Mouse (Mus musculus) lung, embryonic 15.5 days (tissue): ENCODE results near the gene Ntf5. TPM values are rescaled to one million over a fixed set of nuclear protein-coding genes. Genes with fewer than 3 reads are reported as not detected.
A peak's percentile ranks its signal among the peaks of the same experiment; 100 is the strongest.

Experiments
- ATAC-seq: fragments of 200-750 bp; cut with Nextera tagmentation; 2 replicates; pipeline ENCODE4 v1.8.0; 2017; ENCODE audit warnings: moderate number of reproducible peaks, borderline replicate concordance; ENCODE audit not compliant: low FRiP score, low TSS enrichment; ENCODE audit errors: extremely low read depth
- H3K27ac ChIP-seq: fragments of 300-500 bp; sonication (generic); 2 replicates; pipeline ENCODE4 v1.5.1; 2015; ENCODE audit warnings: moderate library complexity, mild to moderate bottlenecking, inconsistent platforms
- H3K27me3 ChIP-seq: fragments of 300-500 bp; sonication (generic); 2 replicates; pipeline ENCODE4 v1.6.1; 2015; ENCODE audit warnings: inconsistent platforms
- H3K36me3 ChIP-seq: fragments of 300-500 bp; sonication (generic); 2 replicates; pipeline ENCODE4 v1.6.1; 2015; ENCODE audit warnings: inconsistent platforms
- H3K4me1 ChIP-seq: fragments of 300-500 bp; sonication (generic); 2 replicates; pipeline ENCODE4 v1.6.1; 2015; ENCODE audit warnings: inconsistent platforms
- H3K4me2 ChIP-seq: fragments of 300-500 bp; sonication (generic); 2 replicates; pipeline ENCODE4 v1.6.1; 2015; ENCODE audit warnings: inconsistent platforms, mild to moderate bottlenecking, moderate library complexity
- H3K4me3 ChIP-seq: fragments of 300-500 bp; sonication (generic); 2 replicates; pipeline ENCODE4 v1.5.1; 2015; ENCODE audit warnings: mild to moderate bottlenecking, inconsistent platforms
- H3K9ac ChIP-seq: fragments of 300-500 bp; sonication (generic); 2 replicates; pipeline ENCODE4 v1.6.1; 2015; ENCODE audit warnings: inconsistent platforms
- H3K9me3 ChIP-seq: fragments of 300-500 bp; sonication (generic); 2 replicates; pipeline ENCODE4 v1.6.1; 2016; ENCODE audit warnings: inconsistent platforms
- WGBS: fragments of 180-500 bp; shearing (Covaris S2); methylation state at CpG from one replicate; pipeline ENCODE4 v1.1.7; 2015; 5-methylcytosine and 5-hydroxymethylcytosine counted together
- polyA plus RNA-seq: library from polyadenylated mRNA; unstranded; fragments of >200 nt; fragmentation: Nextera tagmentation; extraction: Ambion mirVana; gene quantifications from 2 replicates; pipeline ENCODE4 v1.2.1, GENCODE M21; 2015

Ntf5 gene
- 3.5 TPM in 2 replicates for polyA plus RNA-seq

GRCm38 (mm10) chr7:45413113-45413863, at the start of gene Ntf5:
Ntf5 (plus strand) TSS chr7:45413695.
- H3K27me3 ChIP-seq, result peaks cover 96% of the 10 kb centered on the region
- peaks cover 34% of the 10 kb centered on the region for H3K4me1 ChIP-seq
- H3K4me3 ChIP-seq, result peak within 1 kb of the TSS; percentile 55
- WGBS, result under 1% methylated on average over 44 of the region's 45 CpGs
- H3K9ac ChIP-seq, result peak within 1 kb of the TSS; percentile 48
- no peaks in the 10 kb centered on the region for H3K36me3 ChIP-seq
- ATAC-seq, result peak; percentile 52
- peak within 1 kb of the TSS; percentile 95 for H3K4me2 ChIP-seq
- no peaks in the 10 kb centered on the region for H3K9me3 ChIP-seq
- H3K27ac ChIP-seq, result peak within 1 kb of the TSS; percentile 84

DNA sequence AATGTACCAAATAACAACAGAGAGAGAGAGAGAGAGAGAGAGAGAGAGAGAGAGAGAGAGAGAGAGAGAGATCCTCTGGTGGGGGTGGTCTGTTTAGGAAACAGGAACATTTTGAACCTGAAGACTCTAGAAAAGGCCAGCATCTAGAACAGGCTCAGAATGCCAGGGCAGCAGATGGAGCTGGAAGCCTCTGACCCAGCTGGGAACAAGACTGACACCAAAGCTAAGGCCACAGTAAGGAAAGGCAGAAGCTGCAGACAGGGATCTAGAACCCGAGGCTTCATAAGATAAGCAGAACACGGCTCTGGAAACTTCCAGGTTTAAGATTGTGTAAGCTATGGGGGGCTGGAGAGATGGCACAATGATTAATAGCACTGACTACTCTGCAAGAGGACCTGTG, 49.5 kb upstream of the Ntf5 start:
- 69% methylated on average over 2 of the region's 2 CpGs for WGBS
- peaks cover 39% of the 10 kb centered on the region for H3K4me1 ChIP-seq
- H3K36me3 ChIP-seq, result no peaks in the 10 kb centered on the region
- H3K27ac ChIP-seq, result no peak overlapping the region
- peaks cover 78% of the 10 kb centered on the region for H3K27me3 ChIP-seq
- H3K4me3 ChIP-seq, result no peak overlapping the region
- H3K9ac ChIP-seq, result no peak overlapping the region
- ATAC-seq, result no peak
- no peaks in the 10 kb centered on the region for H3K9me3 ChIP-seq
- no peak overlapping the region for H3K4me2 ChIP-seq

DNA sequence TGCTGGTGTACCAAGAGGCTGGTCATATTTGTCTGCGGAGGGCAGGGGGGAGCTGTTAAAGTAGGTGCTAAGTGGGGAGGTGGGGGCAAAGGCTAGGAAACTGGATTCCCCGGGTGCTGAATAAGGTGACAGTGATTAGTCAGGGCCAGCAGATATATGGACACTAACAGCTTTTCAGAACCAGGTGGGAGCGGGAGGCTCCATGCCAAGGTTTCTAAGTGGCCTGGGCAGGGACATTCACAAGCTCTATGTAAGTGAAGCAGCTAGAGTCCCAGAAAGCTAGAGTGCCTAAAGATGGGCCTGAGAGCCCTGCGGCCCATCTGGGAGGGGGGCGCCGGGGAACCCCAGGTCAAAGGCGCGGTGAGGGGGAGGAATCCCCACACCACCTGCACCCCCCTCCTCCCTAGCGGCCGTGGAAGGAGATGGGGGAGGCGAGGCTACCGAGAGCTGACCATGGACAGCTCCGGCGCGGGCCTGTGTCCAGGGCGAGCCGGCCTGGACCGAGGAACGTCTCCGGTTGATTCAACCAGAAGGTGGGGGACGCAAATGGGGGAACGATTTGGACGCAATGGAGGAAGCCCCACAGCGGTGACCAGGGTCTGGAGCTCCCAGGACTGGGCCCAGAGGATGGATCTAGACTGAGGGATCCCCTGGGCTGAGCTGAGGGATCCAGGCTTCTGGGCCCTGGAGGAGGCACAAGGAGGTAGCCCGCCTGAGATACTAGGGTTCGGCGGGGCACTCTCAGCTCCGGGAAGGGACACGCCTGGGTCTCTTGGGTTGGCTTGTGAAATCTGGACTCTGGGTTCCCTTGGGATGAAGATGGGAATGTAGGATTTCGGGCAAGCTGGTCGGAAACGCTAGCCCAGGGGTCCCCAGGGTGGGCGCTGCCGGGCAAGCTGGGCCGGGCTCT, 47.5 kb upstream of the Ntf5 start:
- H3K9ac ChIP-seq, result peak overlapping the region; percentile 58
- peaks cover 50% of the 10 kb centered on the region for H3K4me1 ChIP-seq
- H3K4me2 ChIP-seq, result peak overlapping the region; percentile 100
- peaks cover 79% of the 10 kb centered on the region for H3K27me3 ChIP-seq
- no peaks in the 10 kb centered on the region for H3K36me3 ChIP-seq
- no peak overlapping the region for H3K27ac ChIP-seq
- WGBS, result 2% methylated on average over 34 of the region's 35 CpGs
- ATAC-seq, result no peak
- peak overlapping the region; percentile 62 for H3K4me3 ChIP-seq
- no peaks in the 10 kb centered on the region for H3K9me3 ChIP-seq

- WGBS, result 0% methylated on average over 16 of the region's 26 CpGs
- Histone ChIP-seq H3K27ac (0 out of 2 replicates have a peak within 1 kb of the TSS, but pooled peaks have one; percentile 38), H3K27me3 (peaks cover 72% of the 10 kb centered on the region), H3K4me1 (peaks cover 43% of the 10 kb centered on the region), H3K9me3 (no peaks in the 10 kb centered on the region), H3K9ac (peak within 1 kb of the TSS; percentile 58), H3K4me2 (peak within 1 kb of the TSS; percentile 100), H3K4me3 (peak within 1 kb of the TSS; percentile 62), H3K36me3 (no peaks in the 10 kb centered on the region)
- ATAC-seq, result peak; percentile 10; the same call in 1 of the 2 replicates
These were observed 46.9 kb upstream of the Ntf5 start, which contains the start of gene Ppfia3 for GRCm38 (mm10) chr7:45366652-45367019. Ppfia3 (minus strand) TSS chr7:45367019.

DNA sequence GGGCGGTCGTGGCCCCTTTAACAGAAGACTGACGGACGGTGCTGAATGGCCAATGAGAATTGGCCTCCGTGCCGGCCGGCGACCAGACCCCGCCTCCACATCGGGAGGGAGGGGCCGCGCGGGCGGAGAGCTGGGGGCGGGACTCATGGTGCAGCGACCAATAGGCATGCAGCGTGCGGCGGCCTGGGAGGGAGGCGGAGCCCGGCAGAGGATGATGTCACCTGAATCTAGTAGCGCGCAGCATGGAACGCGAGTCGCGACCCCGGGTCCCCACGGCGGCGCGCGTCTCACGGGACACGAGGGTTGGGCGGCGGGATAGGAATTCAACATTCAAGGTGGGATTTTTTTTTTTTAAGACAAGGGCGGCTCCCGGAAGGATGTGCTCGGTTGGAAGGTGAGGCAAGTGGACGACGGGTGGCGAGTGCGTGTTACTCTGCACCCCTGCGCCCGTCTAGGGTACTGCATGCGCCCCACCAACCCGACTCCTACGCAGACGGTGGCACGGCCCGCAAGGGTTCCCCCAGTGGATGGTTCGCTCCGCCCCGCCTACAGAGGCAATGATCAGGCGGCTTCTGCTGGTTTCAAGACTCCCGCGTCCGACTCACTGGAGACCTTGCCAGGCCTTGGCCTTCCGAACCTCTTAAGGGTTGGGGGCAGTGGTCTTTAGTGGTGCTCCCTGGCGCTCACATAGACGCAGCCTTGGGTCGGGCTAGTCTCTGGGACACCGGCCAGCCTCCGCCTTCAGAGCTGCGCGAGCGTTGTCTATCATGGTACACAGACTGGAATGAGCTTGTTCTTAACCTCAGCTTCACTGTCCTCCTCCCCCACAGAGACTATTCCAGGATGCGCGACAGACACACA, 46.2 kb upstream of the Ntf5 start:
- under 1% methylated on average over 70 of the region's 70 CpGs for WGBS
- peak overlapping the region; percentile 58 for H3K9ac ChIP-seq
- peaks cover 66% of the 10 kb centered on the region for H3K27me3 ChIP-seq
- H3K9me3 ChIP-seq, result no peaks in the 10 kb centered on the region
- H3K4me2 ChIP-seq, result peak overlapping the region; percentile 100
- ATAC-seq, result peak; percentile 84
- peak overlapping the region; percentile 62 for H3K4me3 ChIP-seq
- H3K4me1 ChIP-seq, result peaks cover 37% of the 10 kb centered on the region
- H3K27ac ChIP-seq, result 0 out of 2 replicates have a peak overlapping the region, but pooled peaks have one; percentile 38
- no peaks in the 10 kb centered on the region for H3K36me3 ChIP-seq

DNA sequence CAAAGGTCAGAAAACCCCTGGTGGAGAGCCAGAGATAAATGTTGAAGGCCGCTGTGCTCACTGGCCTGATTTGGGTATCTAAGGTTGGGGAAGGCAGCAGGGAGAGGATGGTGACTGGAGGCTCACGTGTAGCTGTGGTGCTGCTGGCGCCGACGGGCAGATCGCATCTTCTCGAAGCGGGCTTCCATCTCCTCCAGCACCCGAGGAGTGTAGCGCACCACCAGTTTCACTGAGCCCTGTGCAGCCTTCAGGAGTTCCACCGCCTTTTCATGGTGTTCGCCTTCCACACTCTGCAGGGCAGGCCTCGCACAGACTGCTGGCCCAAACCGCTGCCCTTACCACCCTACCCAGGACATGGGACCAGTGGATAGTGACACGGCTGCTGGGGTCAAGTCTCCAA, 45.3 kb upstream of the Ntf5 start:
- WGBS, result 78% methylated on average over 15 of the region's 15 CpGs

GRCm38 (mm10) chr7:45369022-45369745, 44.3 kb upstream of the Ntf5 start:
- H3K4me2 ChIP-seq, result peak overlapping the region; percentile 98; the same call in 1 of the 2 replicates
- no peak overlapping the region for H3K4me3 ChIP-seq
- no peaks in the 10 kb centered on the region for H3K9me3 ChIP-seq
- H3K4me1 ChIP-seq, result peaks cover 32% of the 10 kb centered on the region
- H3K27me3 ChIP-seq, result peaks cover 48% of the 10 kb centered on the region
- 75% methylated on average over 16 of the region's 16 CpGs for WGBS
- H3K36me3 ChIP-seq, result peaks cover 18% of the 10 kb centered on the region
- ATAC-seq, result no peak
- H3K9ac ChIP-seq, result no peak overlapping the region
- no peak overlapping the region for H3K27ac ChIP-seq

More for the DNA sequence above, 45.3 kb upstream of the Ntf5 start:
- Histone ChIP-seq H3K36me3 (peaks cover 8% of the 10 kb centered on the region), H3K4me3 (no peak overlapping the region), H3K9ac (no peak overlapping the region), H3K4me2 (peak overlapping the region; percentile 100), H3K4me1 (peaks cover 32% of the 10 kb centered on the region), H3K27me3 (peaks cover 57% of the 10 kb centered on the region), H3K9me3 (no peaks in the 10 kb centered on the region), H3K27ac (no peak overlapping the region)
- ATAC-seq, result no peak

DNA sequence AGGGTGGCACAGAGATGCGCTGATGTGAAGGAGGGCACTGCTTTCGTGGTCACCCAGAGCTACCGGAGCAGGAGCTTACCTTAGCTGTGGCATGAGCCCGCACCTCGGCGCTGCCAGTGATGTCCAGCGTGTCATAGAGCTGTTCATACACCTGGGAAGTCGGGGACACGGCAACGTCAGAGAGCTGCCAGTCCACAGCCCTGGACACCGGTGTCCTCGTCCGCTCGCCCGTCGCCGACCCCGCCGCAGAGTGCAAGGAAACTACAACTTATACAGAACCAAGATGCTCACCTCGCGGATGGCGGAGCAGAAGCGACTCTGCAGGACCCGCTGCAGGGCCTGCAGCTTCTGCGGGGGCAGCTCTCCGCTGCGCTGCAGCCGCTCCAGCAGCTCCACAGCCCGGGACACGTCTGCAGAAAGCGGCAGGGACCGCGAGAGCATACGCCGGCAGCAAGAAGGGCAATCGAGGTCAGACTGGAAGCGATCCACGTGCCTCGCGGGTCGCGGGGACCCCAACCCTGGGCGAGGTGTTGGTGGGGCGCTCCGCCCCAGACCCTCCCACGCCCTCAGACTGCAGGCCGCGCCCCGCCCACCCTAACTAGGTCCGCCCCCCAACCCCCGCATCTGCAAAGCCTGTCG, 43.5 kb upstream of the Ntf5 start:
- peak overlapping the region; percentile 98 for H3K4me2 ChIP-seq
- H3K4me3 ChIP-seq, result peak overlapping the region; percentile 49
- H3K9me3 ChIP-seq, result no peaks in the 10 kb centered on the region
- no peak; the same call in 1 of the 2 replicates for ATAC-seq
- 6% methylated on average over 52 of the region's 52 CpGs for WGBS
- H3K27me3 ChIP-seq, result peaks cover 42% of the 10 kb centered on the region
- peaks cover 25% of the 10 kb centered on the region for H3K36me3 ChIP-seq
- H3K27ac ChIP-seq, result no peak overlapping the region
- peak overlapping the region; percentile 40; the same call in 1 of the 2 replicates for H3K9ac ChIP-seq
- H3K4me1 ChIP-seq, result peaks cover 32% of the 10 kb centered on the region

GRCm38 (mm10) chr7:45370475-45371311, 42.8 kb upstream of the Ntf5 start, which contains the start of gene Lin7b:
Lin7b (minus strand) TSS chr7:45370583.
- Histone ChIP-seq H3K27me3 (peaks cover 34% of the 10 kb centered on the region), H3K36me3 (peaks cover 30% of the 10 kb centered on the region), H3K27ac (no peak within 1 kb of the TSS), H3K4me3 (peak within 1 kb of the TSS; percentile 49), H3K4me1 (peaks cover 31% of the 10 kb centered on the region), H3K4me2 (peak within 1 kb of the TSS; percentile 98), H3K9ac (peak within 1 kb of the TSS; percentile 40; the same call in 1 of the 2 replicates), H3K9me3 (no peaks in the 10 kb centered on the region)
- WGBS, result 8% methylated on average over 28 of the region's 28 CpGs
- peak; percentile 64 for ATAC-seq
